Mouse (Mus musculus) frontal cortex, adult 2 months (tissue): ENCODE results near the gene Rarres1. TPM values are rescaled to one million over a fixed set of nuclear protein-coding genes. Genes with fewer than 3 reads are reported as not detected.

Experiments used
- DNase-seq, 2 experiments: peaks; one replicate each; pipeline ENCODE4 v3.0.0; 2022; ENCODE audit warnings: low spot score in 1 of 2; ENCODE audit errors: extremely low spot score in 1 of 2
- polyA plus RNA-seq: library from polyadenylated mRNA; depleted of rRNA; stranded (reverse); fragments of >200 nt; gene quantifications from 2 replicates; pipeline ENCODE4 v1.2.3, GENCODE M21; 2012; rRNA removed

The Rarres1 gene
- polyA plus RNA-seq = 1.2 and 1.7 TPM in 2 replicates

- no peak for DNase-seq
Measured at GRCm38 (mm10) chr3:67515274-67515801, at the start of gene Rarres1. TSS of gene Rarres1 (minus strand) at chr3:67515523.

DNA sequence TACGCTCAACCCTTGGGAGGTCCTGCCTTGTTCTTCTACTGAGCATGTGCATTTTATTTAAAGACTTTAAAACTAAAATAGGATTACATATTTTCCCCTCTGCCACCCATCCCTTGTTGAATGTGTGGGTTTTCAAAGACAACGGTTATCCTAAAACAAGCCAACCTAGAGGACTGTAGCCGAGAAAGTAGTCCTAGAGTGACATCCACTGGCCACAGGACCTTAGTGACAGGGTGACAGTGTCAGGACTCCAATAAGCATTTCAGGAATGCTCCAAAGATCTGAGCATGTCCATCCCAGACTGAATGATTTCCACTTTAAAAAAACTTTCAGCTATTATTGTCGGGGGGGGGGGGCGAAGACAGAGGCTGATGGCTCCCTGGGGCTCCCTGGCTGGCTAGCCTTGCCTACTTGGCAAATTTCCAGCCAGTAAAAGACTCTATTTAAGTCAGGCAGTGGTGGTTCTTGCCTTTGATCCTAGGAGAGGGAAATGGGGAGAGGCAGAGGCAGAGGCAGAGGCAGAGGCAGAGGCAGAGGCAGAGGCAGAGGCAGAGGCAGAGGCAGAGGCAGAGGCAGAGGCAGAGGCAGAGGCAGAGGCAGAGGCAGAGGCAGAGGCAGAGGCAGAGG lies 49.5 kb upstream of the Rarres1 start:
- DNase-seq = peak in 1 of 2 experiments; percentile 23

DNA sequence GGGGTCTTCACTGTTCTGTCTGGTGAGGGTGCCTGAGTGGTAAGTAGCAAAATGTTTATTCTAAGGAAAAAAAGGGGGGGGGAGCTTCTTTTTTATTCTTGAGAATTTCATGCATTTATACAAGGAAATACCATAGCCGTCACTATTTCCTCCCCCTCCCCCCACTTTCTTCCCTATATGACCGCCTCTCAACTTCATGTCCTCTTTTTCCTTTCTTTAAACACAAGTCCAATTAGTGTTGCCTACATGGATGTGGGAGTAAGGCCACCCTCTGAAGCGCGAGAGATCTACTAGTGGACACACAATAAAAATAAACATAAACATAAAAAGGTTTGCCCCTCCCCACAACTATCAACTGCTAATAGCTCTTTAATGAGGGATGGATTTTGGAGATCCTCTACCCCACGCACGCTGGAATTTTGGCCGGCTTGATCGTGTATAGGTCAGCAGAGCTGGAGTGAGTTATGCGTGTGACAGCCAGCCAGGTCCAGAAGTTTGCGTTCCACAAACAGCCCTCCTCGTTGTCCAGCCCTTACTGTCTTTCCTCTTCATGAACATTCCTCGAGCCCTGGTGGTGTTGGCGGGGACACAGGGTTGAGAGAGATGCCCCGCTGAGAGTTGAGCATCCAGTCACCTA lies 42.5 kb upstream of the Rarres1 start:
- no peak for DNase-seq

- DNase-seq = no peak
Measured at GRCm38 (mm10) chr3:67557200-67557651, 41.9 kb upstream of the Rarres1 start.

- no peak for DNase-seq
Measured at GRCm38 (mm10) chr3:67555211-67555610, 39.9 kb upstream of the Rarres1 start.

DNA sequence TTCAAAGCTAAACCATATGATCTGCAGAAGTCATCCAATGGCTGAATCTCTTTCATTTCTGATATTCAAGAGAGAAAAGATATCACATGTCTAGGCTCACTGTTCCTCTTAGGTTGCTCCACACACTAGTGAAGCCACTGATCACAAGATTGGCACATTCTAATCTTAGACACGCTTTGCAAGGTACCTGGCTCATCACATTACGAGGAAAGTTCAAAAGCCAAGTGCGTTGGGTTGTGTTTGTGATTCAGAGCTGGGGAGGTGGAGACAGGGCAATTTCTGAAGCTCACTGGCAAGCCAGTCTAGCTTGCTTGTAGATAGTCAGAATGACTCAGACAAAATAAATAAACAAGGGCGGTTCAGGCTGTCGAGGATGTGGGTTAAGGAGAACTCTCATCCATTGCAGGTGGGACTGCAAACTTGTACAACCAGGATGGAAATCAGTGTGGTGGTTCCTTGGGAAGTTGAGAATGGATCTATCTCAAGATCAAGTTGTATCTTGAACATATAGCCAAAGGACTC lies 38.7 kb upstream of the Rarres1 start:
- no peak for DNase-seq

GRCm38 (mm10) chr3:67553281-67553680 lies 38.0 kb upstream of the Rarres1 start:
- peak in 1 of 2 experiments; percentile 17 for DNase-seq

DNA sequence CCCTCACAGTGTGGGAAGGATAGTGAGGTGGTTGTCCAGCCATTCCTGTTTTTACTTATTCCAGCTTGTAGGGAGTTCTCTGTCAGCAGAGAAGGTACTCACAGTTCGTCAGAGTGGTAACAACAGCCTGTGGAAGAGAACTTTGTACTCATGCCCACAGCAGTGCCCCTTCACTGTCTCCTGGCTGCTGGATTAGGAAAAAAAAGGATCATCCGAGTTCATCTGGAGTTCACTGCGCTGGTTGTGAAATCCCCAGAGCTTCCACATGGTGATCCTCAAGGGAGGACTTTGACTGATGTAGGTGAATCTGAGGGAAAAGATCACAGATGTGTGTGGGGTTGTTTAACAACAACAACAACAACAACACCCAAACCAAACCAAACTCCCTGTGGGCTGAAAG lies 35.9 kb upstream of the Rarres1 start:
- no peak for DNase-seq

GRCm38 (mm10) chr3:67543630-67544029 lies 28.3 kb upstream of the Rarres1 start:
- DNase-seq = no peak

DNA sequence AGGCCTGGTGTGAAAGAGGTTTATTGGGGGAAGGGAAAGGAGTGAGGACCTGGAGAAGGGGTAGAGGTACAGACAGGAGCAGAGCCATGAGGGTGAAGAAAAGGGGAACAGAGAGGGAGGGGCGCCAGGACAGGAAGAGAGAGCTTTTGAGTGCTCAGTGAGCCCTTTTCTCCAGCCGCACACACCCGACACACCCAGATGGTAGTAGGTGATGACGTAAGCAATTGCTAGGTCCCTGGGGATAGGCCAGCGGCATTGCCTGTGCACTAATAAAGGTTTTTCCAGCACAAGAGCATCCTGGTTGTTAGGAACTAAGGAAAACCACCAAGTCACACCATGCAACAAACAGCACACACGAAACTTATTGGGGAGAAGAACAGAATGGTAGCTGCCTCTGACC lies 9.4 kb upstream of the Rarres1 start:
- DNase-seq = no peak

GRCm38 (mm10) chr3:67522709-67523108 lies 7.4 kb upstream of the Rarres1 start:
- DNase-seq = no peak

DNA sequence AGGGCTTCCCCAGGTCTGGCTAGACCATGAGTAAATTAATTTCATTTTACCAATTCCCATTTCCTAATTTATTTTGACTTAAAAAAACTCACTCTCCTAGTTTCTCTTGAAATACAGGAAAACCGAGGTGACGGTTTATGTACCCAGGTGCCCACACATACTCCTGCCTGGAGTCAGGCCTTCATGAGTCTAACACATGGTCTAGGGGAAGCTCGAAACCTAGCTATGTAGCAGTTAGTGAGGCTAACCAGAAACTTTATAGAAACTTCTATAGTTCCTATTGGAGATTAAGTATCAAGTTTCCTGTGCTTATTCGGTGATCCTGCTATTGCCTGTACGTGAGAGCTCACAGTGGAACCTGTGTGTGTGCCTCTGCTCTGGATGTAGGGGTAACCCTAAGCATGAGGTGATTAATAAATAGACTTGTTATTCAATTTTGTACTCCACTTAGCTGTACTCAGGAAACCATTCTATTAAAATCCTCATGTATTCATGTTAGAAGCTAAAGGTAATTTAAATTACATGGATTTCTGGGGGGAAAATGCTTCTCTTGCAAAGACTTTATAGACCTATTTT lies 5.3 kb upstream of the Rarres1 start:
- DNase-seq = no peak

DNA sequence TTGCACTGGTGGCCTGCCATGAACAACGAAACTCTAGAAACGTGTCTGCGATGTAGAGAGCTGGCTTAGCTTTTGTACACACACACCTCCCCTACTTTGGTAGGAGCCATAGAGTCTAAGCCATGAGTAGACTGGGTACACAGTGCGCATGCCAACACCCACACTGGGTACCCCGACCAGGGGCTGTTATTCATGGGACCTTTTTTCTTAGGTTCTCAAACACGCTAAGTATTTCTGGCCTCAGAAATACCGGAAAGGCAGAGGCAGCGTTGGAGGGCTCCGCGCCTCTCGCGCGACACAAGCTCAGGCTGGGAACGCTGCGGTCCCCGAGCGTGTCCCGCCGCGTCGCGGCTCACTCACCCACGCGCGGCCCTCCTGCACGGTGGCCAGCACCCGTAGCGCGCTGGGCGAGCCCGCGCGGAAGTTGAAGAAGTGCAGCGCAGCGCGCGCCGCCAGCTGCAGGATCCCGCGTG lies 486 bp downstream of the Rarres1 start:
- DNase-seq = no peak

DNA sequence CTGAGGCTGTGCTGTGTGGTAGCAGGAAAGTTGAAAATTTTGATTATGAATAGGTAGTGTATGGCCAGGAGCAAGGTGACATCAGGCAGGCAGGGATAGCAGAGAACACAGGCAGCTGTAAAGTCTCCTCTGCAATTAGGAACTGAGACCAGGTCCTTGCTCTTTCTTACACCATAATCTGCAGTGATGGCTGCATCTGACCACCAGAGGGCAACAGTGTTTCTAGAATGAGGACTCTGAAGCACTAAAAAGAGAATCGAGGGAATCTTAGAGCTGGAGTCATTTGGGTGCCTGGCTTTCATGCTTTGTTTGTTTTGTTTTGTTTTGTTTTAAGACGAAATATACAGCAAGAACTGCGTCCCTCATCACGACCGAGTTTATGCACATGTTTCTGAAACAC lies 2.5 kb downstream of the Rarres1 start:
- peak; percentile 54 to 94 for DNase-seq

GRCm38 (mm10) chr3:67508216-67508892 lies 7.0 kb downstream of the Rarres1 start:
- DNase-seq = no peak

DNA sequence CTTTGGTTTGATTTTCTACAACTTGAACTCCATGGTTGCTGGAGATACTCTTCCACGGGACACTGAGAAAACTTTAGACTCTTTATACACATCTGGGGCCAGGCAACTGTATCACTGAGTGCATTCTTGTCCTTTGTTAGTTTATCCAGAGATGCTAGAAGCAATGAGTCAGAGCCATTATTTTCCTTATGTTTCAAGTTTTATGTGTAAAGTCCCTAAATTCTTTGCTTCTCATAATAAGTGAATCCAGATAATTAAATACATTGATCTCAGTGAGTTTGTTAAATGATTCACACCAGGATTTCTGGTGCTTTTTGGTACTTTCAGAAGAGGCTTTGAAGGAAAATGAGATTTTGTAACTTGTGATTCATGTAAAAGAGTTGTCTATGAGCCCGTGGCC lies 10.0 kb downstream of the Rarres1 start:
- no peak for DNase-seq

DNA sequence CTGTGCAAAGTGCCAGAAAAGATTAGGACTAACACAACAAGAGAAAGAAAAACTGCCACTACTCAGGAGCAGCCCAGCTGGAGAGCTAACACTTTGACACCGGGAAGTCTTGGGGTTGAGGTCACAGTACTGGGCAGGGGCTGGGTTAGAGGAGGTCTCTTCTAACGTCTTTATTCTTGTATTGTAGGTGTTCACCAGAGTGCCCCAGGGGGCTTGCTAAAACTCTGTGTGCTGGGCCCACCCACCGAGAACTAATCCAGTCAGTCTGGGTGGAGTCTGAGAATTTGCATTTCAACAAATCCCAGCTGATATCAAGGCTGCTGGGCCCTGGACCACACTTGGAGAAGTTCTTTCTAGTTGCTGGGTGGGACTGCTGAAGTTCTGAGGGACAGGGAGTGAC lies 11.4 kb downstream of the Rarres1 start:
- DNase-seq = no peak

DNA sequence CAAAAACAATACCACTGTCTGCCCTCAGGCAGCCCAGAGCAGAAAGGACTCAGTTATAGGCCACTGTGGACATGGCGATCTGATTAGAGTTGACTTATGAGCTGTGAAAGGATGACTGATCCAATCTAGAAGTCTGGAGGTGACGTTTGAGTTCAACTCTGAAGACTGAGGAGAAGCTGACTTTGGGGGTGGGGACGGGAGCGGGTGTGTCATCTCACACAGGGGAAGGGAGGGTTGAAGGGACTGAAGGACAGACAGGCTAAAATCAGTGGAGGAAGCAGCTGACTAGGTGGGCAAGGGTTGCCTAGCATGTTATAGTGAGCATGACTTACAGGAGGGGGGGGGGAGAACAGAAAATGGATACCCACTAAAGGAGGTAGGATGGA lies 15.9 kb downstream of the Rarres1 start:
- no peak for DNase-seq

- DNase-seq = no peak
Measured at GRCm38 (mm10) chr3:67498773-67499405, 16.4 kb downstream of the Rarres1 start.

DNA sequence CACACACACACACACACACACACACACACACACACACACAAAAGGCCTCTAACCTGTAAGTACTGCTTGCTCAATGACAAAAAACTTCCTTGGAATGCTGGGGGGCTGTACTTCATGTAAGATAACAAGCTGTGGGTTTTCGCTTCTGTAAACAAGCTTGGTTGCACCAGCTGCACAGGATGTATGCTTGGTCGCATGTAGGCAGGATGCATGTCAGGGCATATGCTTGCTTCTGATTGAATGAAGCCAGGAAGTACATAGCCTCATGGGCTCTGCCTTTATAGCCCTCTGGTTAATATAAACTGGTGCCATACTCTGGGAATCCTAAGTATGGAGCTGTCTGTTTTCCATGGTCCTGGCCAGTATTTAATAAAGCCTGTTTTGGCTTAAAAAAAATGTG lies 17.3 kb downstream of the Rarres1 start:
- DNase-seq = no peak
